Mouse (Mus musculus) embryo, embryonic 11.5 days (tissue): ENCODE results near the gene Dync1li1.

Experiments used
- DNase-seq: peaks from one replicate; pipeline ENCODE4 v3.0.0-alpha.2; 2012; ENCODE audit warnings: low read depth, low spot score

The Dync1li1 gene

GRCm38 (mm10) chr9:114768066-114768465 is 79.5 kb downstream of the Dync1li1 start:
- no peak for DNase-seq

- DNase-seq: no peak
Measured at GRCm38 (mm10) chr9:114770224-114770623, 81.6 kb downstream of the Dync1li1 start.

DNA sequence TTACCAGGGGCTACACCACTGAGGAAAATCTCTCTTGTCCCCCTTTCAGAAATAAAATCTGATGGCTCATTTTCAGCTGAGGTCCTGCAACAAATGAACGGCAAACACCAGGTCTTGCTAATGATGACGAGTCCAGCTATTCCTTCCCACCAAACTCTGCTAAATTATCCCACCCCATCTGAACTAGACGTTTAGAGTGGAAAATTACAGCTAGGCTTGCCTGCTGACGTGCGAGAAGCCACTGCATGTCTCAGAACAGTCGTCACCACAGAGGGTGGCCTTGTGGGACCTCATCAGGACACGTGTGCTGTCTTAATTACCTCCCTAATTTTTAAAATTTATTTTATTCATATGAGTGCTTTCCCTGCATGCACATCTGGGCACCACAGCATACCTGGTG is 83.0 kb downstream of the Dync1li1 start:
- no peak for DNase-seq
